Mouse (Mus musculus): ENCODE measurements around the gene Gm36245.
"Not testable (repeated sequence)": the region's sequence is repeated elsewhere in the genome, so short reads cannot be mapped to it uniquely, and the experiment has no call there.

Gene Gm36245

GRCm38 (mm10) chr15:77598958-77599357, at the start of gene Gm36245:
TSS of gene Gm36245 (plus strand) at chr15:77599258.
- no peak for DNase-seq (ENCODE audit: low spot score)

GRCm38 (mm10) chr15:77561792-77562191, 37.3 kb upstream of the Gm36245 start, which contains the start of gene 1700025B11Rik:
TSS of gene 1700025B11Rik (minus strand) at chr15:77561892.
- no peak for DNase-seq (ENCODE audit: low spot score)

GRCm38 (mm10) chr15:77563219-77563618, 35.8 kb upstream of the Gm36245 start:
- no peak for DNase-seq (ENCODE audit: low spot score)

- no peak for DNase-seq (ENCODE audit: low spot score)
These were observed 20.3 kb upstream of the Gm36245 start for GRCm38 (mm10) chr15:77578801-77579200.

- DNase-seq (ENCODE audit: low spot score) = no peak
These were observed 19.7 kb upstream of the Gm36245 start for GRCm38 (mm10) chr15:77579311-77579710.

GRCm38 (mm10) chr15:77581681-77582080, 17.4 kb upstream of the Gm36245 start:
- DNase-seq (ENCODE audit: low spot score) = no peak

- DNase-seq (ENCODE audit: low spot score) = no peak
These were observed 12.0 kb upstream of the Gm36245 start for GRCm38 (mm10) chr15:77587026-77587425.

GRCm38 (mm10) chr15:77588981-77589380, 10.1 kb upstream of the Gm36245 start:
- DNase-seq (ENCODE audit: low spot score) = no peak

GRCm38 (mm10) chr15:77590881-77591280, 8.2 kb upstream of the Gm36245 start:
- DNase-seq (ENCODE audit: low spot score) = no peak

GRCm38 (mm10) chr15:77593557-77593956, 5.5 kb upstream of the Gm36245 start:
- DNase-seq (ENCODE audit: low spot score) = no peak

GRCm38 (mm10) chr15:77595961-77596360, 3.1 kb upstream of the Gm36245 start, which contains the start of gene Apol10b:
TSS of gene Apol10b (minus strand) at chr15:77596125.
- no peak for DNase-seq (ENCODE audit: low spot score)

- no peak for DNase-seq (ENCODE audit: low spot score)
These were observed 629 bp upstream of the Gm36245 start for GRCm38 (mm10) chr15:77598429-77598828.

GRCm38 (mm10) chr15:77606069-77606468, 7.0 kb downstream of the Gm36245 start:
- DNase-seq (ENCODE audit: low spot score) = no peak

GRCm38 (mm10) chr15:77624710-77625109, 25.7 kb downstream of the Gm36245 start:
- DNase-seq (ENCODE audit: low spot score) = no peak

GRCm38 (mm10) chr15:77626471-77626870, 27.4 kb downstream of the Gm36245 start:
- DNase-seq (ENCODE audit: low spot score) = not testable (repeated sequence)

GRCm38 (mm10) chr15:77628647-77629046, 29.6 kb downstream of the Gm36245 start:
- DNase-seq (ENCODE audit: low spot score) = not testable (repeated sequence)

- DNase-seq (ENCODE audit: low spot score) = not testable (repeated sequence)
These were observed 30.8 kb downstream of the Gm36245 start for GRCm38 (mm10) chr15:77629822-77630221.

- DNase-seq (ENCODE audit: low spot score) = not testable (repeated sequence)
These were observed 44.1 kb downstream of the Gm36245 start, which contains the start of gene Apol11b for GRCm38 (mm10) chr15:77643176-77643575. TSS of gene Apol11b (minus strand) at chr15:77643286.

- not testable (repeated sequence) for DNase-seq (ENCODE audit: low spot score)
These were observed 52.1 kb downstream of the Gm36245 start for GRCm38 (mm10) chr15:77651143-77651542.
